Mouse (Mus musculus) hindbrain, postnatal 0 days (tissue): ENCODE measurements at regions not wholly inside any gene's neighbourhood (a gene's known extent, or its start where the extent isn't known, plus 50 kb on each side); places are given as distances from the start of the nearest gene placed in this dataset.
A peak's percentile ranks its signal among the peaks of the same experiment; 100 is the strongest.

Experiments
- ATAC-seq: fragments of 200-750 bp; cut with Nextera tagmentation; 2 replicates; pipeline ENCODE4 v1.8.0; 2017; ENCODE audit warnings: mild to moderate bottlenecking, moderate TSS enrichment, moderate library complexity
- DNase-seq: peaks from one replicate; pipeline ENCODE4 v3.0.0-alpha.2; 2015; ENCODE audit warnings: low spot score
- H3K27ac ChIP-seq: fragments of 300-500 bp; sonication (generic); 2 replicates; pipeline ENCODE4 v1.5.1; 2014; ENCODE audit warnings: mild to moderate bottlenecking
- H3K27me3 ChIP-seq: fragments of 300-500 bp; sonication (generic); 2 replicates; pipeline ENCODE4 v1.6.1; 2014; ENCODE audit warnings: low read length, mixed read lengths; ENCODE audit not compliant: insufficient read depth
- H3K36me3 ChIP-seq: fragments of 300-500 bp; sonication (generic); 2 replicates; pipeline ENCODE4 v1.6.1; 2014; ENCODE audit warnings: low read length, mixed read lengths; ENCODE audit not compliant: insufficient read depth
- H3K4me1 ChIP-seq: fragments of 300-500 bp; sonication (generic); 2 replicates; pipeline ENCODE4 v1.6.1; 2014; ENCODE audit warnings: antibody characterized with exemption, low read length, mixed read lengths; ENCODE audit not compliant: insufficient read depth
- H3K4me2 ChIP-seq: fragments of 300-500 bp; sonication (generic); 2 replicates; pipeline ENCODE4 v1.6.1; 2014; ENCODE audit warnings: low read depth, mild to moderate bottlenecking, low read length, moderate library complexity, mixed read lengths
- H3K4me3 ChIP-seq: fragments of 300-500 bp; sonication (generic); 2 replicates; pipeline ENCODE4 v1.5.1; 2014; ENCODE audit warnings: low read length
- H3K9ac ChIP-seq: fragments of 300-500 bp; sonication (generic); replicated peaks from 2 replicates; pipeline ENCODE4 v1.6.1; 2014; ENCODE audit warnings: mild to moderate bottlenecking, low read length, moderate library complexity, mixed read lengths
- H3K9me3 ChIP-seq: fragments of 300-500 bp; sonication (generic); 2 replicates; pipeline ENCODE4 v1.6.1; 2016; ENCODE audit warnings: low read length, mixed read lengths
- CTCF ChIP-seq: IDR thresholded peaks from 2 replicates; pipeline ENCODE4 v1.5.1; 2016; ENCODE audit warnings: antibody characterized with exemption, control low read depth, low read depth
- WGBS: fragments of 180-500 bp; shearing (Covaris S2); extraction: QIAGEN DNeasy Blood & Tissue Kit; methylation state at CpG from one replicate; pipeline ENCODE4 v1.1.7; 2014; 5-methylcytosine and 5-hydroxymethylcytosine counted together

DNA sequence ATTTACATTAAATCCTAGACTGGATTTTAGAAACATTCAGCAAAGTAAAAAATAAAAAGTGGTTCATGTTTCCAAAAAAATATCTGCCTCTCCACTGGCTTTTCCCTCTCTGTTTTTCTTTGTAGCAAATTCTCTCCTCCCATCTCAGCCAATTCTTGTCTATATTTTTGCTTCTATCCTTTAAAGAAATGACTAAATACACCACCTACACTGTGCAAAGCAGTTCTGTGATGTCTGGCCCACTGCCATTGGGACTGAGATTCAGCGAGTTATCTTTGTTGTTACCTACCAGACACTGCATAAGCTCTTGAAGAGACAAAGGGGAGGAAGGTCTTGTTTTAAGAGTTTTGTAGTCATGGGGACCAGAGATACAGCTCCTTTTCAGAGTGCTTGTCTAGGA, 835.8 kb upstream of the Klhl29 start:
- H3K27ac ChIP-seq = no peak overlapping the region
- no peak for ATAC-seq
- no peak overlapping the region for H3K9ac ChIP-seq
- H3K4me1 ChIP-seq = no peaks in the 10 kb centered on the region
- no peaks in the 10 kb centered on the region for H3K9me3 ChIP-seq
- no peak overlapping the region for H3K4me3 ChIP-seq
- no peak overlapping the region for H3K4me2 ChIP-seq
- no peaks in the 10 kb centered on the region for H3K27me3 ChIP-seq
- TF ChIP-seq CTCF = no peak
- DNase-seq = no peak
- WGBS = 36% methylated on average over 1 of the region's 1 CpGs
- no peaks in the 10 kb centered on the region for H3K36me3 ChIP-seq

DNA sequence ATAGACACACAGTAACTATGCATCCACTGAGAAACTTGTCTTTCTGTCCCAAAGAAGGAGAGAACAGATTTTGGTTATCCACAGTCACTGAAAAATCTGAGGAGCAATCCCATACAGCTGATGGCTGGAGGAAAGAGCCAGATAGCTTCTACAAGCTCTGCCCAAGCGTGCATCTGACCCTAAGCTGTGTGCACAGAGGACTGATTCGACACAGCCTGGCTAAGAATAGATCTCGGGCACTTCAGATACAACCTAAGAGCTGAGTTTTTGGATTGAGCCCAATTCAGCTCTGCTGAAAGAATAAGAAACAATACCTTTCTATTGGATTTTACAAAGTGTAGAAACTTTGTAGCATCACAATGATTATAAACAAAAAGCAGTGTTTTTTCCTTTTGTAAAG, 813.8 kb upstream of the Klhl29 start:
- Histone ChIP-seq H3K9ac (no peak overlapping the region), H3K4me3 (no peak overlapping the region), H3K4me2 (no peak overlapping the region), H3K27me3 (no peaks in the 10 kb centered on the region), H3K4me1 (no peaks in the 10 kb centered on the region), H3K9me3 (no peaks in the 10 kb centered on the region), H3K27ac (no peak overlapping the region), H3K36me3 (no peaks in the 10 kb centered on the region)
- DNase-seq (peak; percentile 15), ATAC-seq (no peak)
- TF ChIP-seq CTCF = no peak
- WGBS = 43% methylated on average over 3 of the region's 3 CpGs

DNA sequence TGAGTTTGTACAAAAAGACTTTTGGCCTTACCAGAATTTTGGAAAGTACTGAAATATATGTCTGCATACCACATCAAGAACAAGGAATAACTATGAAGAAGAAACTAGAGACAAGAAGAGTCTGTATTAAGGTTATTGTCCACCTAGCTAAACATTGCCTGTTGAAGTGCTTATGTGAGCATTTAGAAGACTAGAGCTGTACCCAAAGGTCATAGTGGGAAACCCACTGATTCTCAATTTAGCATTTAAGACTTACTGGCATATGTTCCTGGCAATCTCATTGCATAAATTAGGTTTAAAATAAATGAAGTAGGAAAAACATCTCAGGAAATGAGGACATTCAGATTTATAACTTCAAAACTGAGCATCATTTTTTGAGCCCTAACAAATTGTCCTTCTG, 793.3 kb upstream of the Klhl29 start:
- no peaks in the 10 kb centered on the region for H3K4me1 ChIP-seq
- TF ChIP-seq CTCF = no peak
- no peak overlapping the region for H3K9ac ChIP-seq
- H3K27me3 ChIP-seq = no peaks in the 10 kb centered on the region
- DNase-seq = no peak
- no peaks in the 10 kb centered on the region for H3K36me3 ChIP-seq
- no peaks in the 10 kb centered on the region for H3K9me3 ChIP-seq
- H3K4me3 ChIP-seq = no peak overlapping the region
- no peak overlapping the region for H3K4me2 ChIP-seq
- ATAC-seq = no peak
- no peak overlapping the region for H3K27ac ChIP-seq

DNA sequence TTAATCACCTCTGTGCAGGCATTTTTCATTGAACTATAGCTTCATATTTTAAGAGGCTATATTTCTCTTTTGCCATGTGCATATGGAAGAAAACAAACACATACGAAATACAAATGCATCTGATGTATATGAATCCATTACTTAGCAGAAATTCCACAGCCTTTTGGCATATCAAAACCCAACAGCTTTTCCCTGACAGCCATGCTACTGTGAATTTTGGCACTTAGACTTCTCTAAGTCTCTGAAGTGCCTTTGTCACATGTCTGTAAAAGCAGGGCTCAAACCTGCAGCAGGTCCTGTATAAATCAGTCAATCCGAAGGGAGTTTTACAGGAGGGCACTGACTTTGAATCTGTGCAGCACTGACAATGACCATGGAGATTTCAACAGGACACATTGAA, 778.8 kb upstream of the Klhl29 start:
- H3K4me3 ChIP-seq = no peak overlapping the region
- no peak overlapping the region for H3K27ac ChIP-seq
- no peak overlapping the region for H3K9ac ChIP-seq
- no peaks in the 10 kb centered on the region for H3K27me3 ChIP-seq
- TF ChIP-seq CTCF = no peak
- no peaks in the 10 kb centered on the region for H3K4me1 ChIP-seq
- no peaks in the 10 kb centered on the region for H3K36me3 ChIP-seq
- no peak for DNase-seq
- WGBS = 81% methylated on average over 2 of the region's 2 CpGs
- H3K9me3 ChIP-seq = no peaks in the 10 kb centered on the region
- no peak for ATAC-seq
- H3K4me2 ChIP-seq = no peak overlapping the region

DNA sequence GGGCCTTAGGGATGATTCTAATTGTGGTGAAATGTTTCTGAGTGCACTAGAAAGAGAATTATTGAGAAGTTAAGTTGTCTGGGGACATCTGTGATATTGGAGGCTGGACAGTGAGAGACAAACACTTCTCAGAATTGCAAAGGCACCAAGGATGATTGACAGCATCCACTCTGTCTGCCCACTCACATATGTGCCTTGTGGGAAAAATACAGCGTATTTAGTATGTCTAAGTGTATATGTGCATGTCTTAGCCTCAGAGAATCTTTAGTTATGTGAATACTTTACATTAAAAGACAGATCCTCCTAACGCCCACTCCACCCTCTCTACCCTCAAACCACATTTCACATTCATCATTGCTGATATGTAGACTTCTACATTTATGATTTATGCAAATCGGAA, 776.0 kb upstream of the Klhl29 start:
- Histone ChIP-seq H3K27ac (no peak overlapping the region), H3K4me3 (no peak overlapping the region), H3K4me1 (no peaks in the 10 kb centered on the region), H3K27me3 (no peaks in the 10 kb centered on the region), H3K4me2 (no peak overlapping the region), H3K36me3 (no peaks in the 10 kb centered on the region), H3K9me3 (no peaks in the 10 kb centered on the region), H3K9ac (no peak overlapping the region)
- DNase-seq (no peak), ATAC-seq (no peak)
- no peak for TF ChIP-seq CTCF
- 85% methylated on average over 3 of the region's 3 CpGs for WGBS

DNA sequence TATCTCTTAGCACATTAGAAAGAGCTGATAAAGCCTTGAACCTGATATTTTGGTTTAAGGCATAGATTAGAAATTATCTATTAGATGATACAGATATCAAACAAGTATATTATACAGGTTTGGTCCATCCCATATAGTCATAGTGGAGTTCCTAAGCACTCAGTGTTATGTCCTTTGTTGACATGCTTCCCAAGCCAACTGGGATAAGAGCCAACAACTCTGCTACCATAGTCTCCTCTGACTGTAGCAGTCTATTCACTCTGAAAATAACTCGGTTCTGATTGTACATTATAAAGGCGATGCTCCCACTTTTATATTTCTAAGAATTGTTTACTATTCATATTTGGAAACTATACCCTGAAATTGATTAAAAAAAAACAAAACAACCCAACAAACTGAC, 757.0 kb upstream of the Klhl29 start:
- 76% methylated on average over 2 of the region's 2 CpGs for WGBS
- no peaks in the 10 kb centered on the region for H3K36me3 ChIP-seq
- no peaks in the 10 kb centered on the region for H3K4me1 ChIP-seq
- no peaks in the 10 kb centered on the region for H3K9me3 ChIP-seq
- no peak for ATAC-seq
- no peaks in the 10 kb centered on the region for H3K27me3 ChIP-seq
- H3K9ac ChIP-seq = no peak overlapping the region
- no peak overlapping the region for H3K4me2 ChIP-seq
- no peak overlapping the region for H3K27ac ChIP-seq
- no peak for DNase-seq
- H3K4me3 ChIP-seq = no peak overlapping the region
- no peak for TF ChIP-seq CTCF

DNA sequence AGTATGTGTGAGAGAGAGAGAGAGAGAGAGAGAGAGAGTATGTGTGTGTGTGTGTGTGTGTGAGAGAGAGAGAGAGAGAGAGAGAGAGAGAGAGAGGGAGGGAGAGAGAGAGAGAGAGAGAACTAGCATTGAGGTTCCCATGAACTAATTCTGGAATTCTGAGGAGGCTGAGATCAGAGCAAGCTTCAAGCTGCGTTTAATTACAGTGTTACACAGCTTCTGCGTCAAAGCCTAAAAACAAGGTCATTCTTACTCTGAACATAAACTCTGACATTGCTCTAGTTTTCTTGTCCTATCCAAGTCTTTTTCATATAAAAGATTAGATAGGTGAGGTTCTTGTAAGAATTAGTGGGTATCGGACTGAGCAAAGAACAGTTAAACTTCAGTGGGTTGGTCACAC, 744.1 kb upstream of the Klhl29 start:
- no peak overlapping the region for H3K4me3 ChIP-seq
- no peaks in the 10 kb centered on the region for H3K27me3 ChIP-seq
- no peaks in the 10 kb centered on the region for H3K4me1 ChIP-seq
- H3K9me3 ChIP-seq = no peaks in the 10 kb centered on the region
- no peak overlapping the region for H3K27ac ChIP-seq
- no peak for DNase-seq
- no peak for ATAC-seq
- no peak overlapping the region for H3K4me2 ChIP-seq
- H3K9ac ChIP-seq = no peak overlapping the region
- no peaks in the 10 kb centered on the region for H3K36me3 ChIP-seq
- TF ChIP-seq CTCF = no peak
- 89% methylated on average over 3 of the region's 3 CpGs for WGBS
